Mouse (Mus musculus) hindbrain, embryonic 16.5 days (tissue): ENCODE measurements around the gene Pak6. TPM values are rescaled to one million over a fixed set of nuclear protein-coding genes. Genes with fewer than 3 reads are reported as not detected.

Source experiments
- ATAC-seq: fragments of 200-750 bp; cut with Nextera tagmentation; 2 replicates; pipeline ENCODE4 v1.8.0; 2017; ENCODE audit warnings: moderate TSS enrichment, moderate library complexity
- H3K27ac ChIP-seq: fragments of 300-500 bp; sonication (generic); 2 replicates; pipeline ENCODE4 v1.5.1; 2014; ENCODE audit warnings: low read depth, mild to moderate bottlenecking, control low read depth, low read length, moderate library complexity
- H3K27me3 ChIP-seq: fragments of 300-500 bp; sonication (generic); replicated peaks from 2 replicates; pipeline ENCODE4 v1.6.1; 2014; ENCODE audit warnings: low read length; ENCODE audit not compliant: control insufficient read depth, insufficient read depth
- H3K36me3 ChIP-seq: fragments of 300-500 bp; sonication (generic); 2 replicates; pipeline ENCODE4 v1.6.1; 2014; ENCODE audit warnings: mild to moderate bottlenecking, low read length, moderate library complexity, mixed read lengths; ENCODE audit not compliant: control insufficient read depth, insufficient read depth
- H3K4me1 ChIP-seq: fragments of 300-500 bp; sonication (generic); 2 replicates; pipeline ENCODE4 v1.6.1; 2014; ENCODE audit warnings: low read depth, low read length; ENCODE audit not compliant: control insufficient read depth, insufficient read depth
- H3K4me2 ChIP-seq: fragments of 300-500 bp; sonication (generic); 2 replicates; pipeline ENCODE4 v1.6.1; 2014; ENCODE audit warnings: mild to moderate bottlenecking, low read length, control low read depth, moderate library complexity
- H3K4me3 ChIP-seq: fragments of 300-500 bp; sonication (generic); 2 replicates; pipeline ENCODE4 v1.5.1; 2014; ENCODE audit warnings: mild to moderate bottlenecking, low read length, control low read depth, moderate library complexity
- H3K9ac ChIP-seq: fragments of 300-500 bp; sonication (generic); 2 replicates; pipeline ENCODE4 v1.6.1; 2014; ENCODE audit warnings: low read depth, mild to moderate bottlenecking, control low read depth, low read length, moderate library complexity
- H3K9me3 ChIP-seq: fragments of 300-500 bp; sonication (generic); 2 replicates; pipeline ENCODE4 v1.6.1; 2014; ENCODE audit warnings: mild to moderate bottlenecking, low read length, moderate library complexity; ENCODE audit not compliant: control insufficient read depth
- WGBS: fragments of 180-500 bp; shearing (Covaris S2); extraction: QIAGEN DNeasy Blood & Tissue Kit; methylation state at CpG from one replicate; pipeline ENCODE4 v1.1.7; 2014; 5-methylcytosine and 5-hydroxymethylcytosine counted together
- polyA plus RNA-seq: library from polyadenylated mRNA; unstranded; fragments of >200 nt; fragmentation: Nextera tagmentation; extraction: Ambion mirVana; gene quantifications from 2 replicates; pipeline ENCODE4 v1.2.1, GENCODE M21; 2015

Gene Pak6
- polyA plus RNA-seq, 1 experiment from 2014 or later = 45.0 TPM

DNA sequence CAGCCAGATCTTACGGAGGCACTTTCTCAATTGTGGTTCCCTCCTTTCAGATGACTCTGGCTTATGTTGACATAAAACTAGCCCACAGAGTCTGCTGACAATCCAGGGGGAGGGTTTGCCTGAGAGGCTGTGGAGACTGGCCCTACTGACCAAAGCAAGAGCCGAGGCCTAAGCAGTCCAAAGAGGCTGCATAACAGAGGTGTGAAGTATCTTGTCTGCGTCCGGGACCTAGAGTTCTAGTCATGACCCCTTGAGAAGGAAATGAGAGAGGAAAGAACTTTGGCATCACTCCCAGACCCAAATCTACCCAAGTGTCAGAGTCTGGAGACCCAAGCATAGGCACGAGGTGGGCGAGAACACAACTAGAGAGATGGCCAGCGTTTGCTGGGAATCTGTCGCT lies 23.6 kb downstream of the Pak6 start:
- no peaks in the 10 kb centered on the region; the same call in 1 of the 2 replicates for H3K27me3 ChIP-seq
- no peak overlapping the region for H3K27ac ChIP-seq
- no peak overlapping the region for H3K9ac ChIP-seq
- no peak for ATAC-seq
- H3K4me1 ChIP-seq = no peaks in the 10 kb centered on the region
- H3K4me2 ChIP-seq = no peak overlapping the region
- H3K4me3 ChIP-seq = no peak overlapping the region
- no peaks in the 10 kb centered on the region for H3K9me3 ChIP-seq
- WGBS = 79% methylated on average over 8 of the region's 8 CpGs
- peaks cover 6% of the 10 kb centered on the region for H3K36me3 ChIP-seq

DNA sequence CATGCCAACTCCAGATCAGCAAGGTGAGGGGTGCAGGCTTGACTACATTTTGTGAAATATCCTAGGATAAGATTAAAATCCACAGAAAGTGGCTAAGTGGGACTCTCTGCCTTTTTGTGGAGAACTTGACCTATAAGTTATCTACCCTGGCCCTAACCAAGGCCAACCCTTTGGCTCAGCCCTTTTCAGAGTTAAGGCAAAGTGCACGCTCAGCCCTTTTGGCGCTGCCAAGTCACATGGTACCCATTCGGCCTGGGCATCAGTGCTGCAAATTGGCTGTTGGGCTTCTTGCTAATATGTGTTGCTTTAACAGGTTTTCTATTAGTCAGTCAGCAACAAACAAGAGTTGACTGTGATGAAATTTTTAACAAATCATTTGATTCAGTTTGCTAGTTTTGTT lies 24.7 kb downstream of the Pak6 start:
- ATAC-seq = no peak
- peaks cover 6% of the 10 kb centered on the region for H3K36me3 ChIP-seq
- no peaks in the 10 kb centered on the region for H3K4me1 ChIP-seq
- no peak overlapping the region for H3K4me2 ChIP-seq
- H3K27me3 ChIP-seq = no peaks in the 10 kb centered on the region; the same call in 1 of the 2 replicates
- WGBS = 88% methylated on average over 3 of the region's 3 CpGs
- no peak overlapping the region for H3K4me3 ChIP-seq
- H3K9ac ChIP-seq = no peak overlapping the region
- H3K9me3 ChIP-seq = no peaks in the 10 kb centered on the region
- H3K27ac ChIP-seq = no peak overlapping the region

DNA sequence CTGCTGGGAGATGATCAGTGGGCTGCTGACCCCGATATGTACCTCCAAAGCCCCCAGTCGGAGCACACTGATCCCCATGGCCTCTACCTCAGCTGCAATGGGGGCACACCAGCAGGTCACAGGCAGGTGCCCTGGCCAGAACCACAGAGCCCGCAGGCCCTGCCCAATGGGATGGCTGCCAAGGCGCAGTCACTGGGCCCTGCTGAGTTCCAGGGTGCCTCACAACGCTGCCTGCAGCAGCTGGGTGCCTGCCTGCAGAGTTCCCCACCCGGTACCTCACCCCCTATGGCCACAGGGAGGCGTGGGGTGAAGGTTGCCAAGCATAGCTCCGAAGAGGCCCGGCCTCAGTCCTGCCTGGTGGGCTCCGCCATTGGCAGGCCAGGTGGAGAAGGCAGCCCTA lies 26.8 kb downstream of the Pak6 start:
- 70% methylated on average over 10 of the region's 10 CpGs for WGBS
- H3K27me3 ChIP-seq = peaks cover 4% of the 10 kb centered on the region
- no peaks in the 10 kb centered on the region for H3K4me1 ChIP-seq
- H3K9ac ChIP-seq = no peak overlapping the region
- no peaks in the 10 kb centered on the region for H3K9me3 ChIP-seq
- no peak overlapping the region for H3K4me2 ChIP-seq
- H3K4me3 ChIP-seq = no peak overlapping the region
- H3K27ac ChIP-seq = no peak overlapping the region
- ATAC-seq = no peak
- peaks cover 9% of the 10 kb centered on the region for H3K36me3 ChIP-seq

DNA sequence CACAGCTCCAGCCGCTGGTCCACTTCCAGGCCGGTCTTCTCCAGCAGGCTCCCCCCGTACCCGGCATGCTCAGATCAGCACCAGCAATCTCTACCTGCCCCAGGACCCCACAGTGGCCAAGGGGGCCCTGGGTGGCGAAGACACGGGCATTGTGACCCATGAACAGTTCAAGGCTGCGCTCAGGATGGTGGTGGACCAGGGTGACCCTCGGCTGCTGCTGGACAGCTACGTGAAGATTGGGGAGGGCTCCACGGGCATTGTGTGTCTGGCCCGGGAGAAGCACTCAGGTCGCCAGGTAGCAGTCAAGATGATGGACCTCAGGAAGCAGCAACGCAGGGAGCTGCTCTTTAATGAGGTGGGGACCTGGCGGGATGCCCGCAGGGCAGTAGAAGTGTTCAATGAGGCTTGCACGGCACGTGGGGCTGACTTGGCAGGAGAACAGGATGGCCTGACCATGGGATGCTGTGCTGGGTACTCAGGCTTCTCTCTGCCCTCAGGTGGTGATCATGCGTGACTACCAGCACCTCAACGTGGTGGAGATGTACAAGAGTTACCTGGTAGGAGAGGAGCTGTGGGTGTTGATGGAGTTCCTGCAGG lies 30.4 kb downstream of the Pak6 start:
- 74% methylated on average over 19 of the region's 19 CpGs for WGBS
- peaks cover 6% of the 10 kb centered on the region; the same call in 1 of the 2 replicates for H3K4me1 ChIP-seq
- no peak overlapping the region for H3K4me3 ChIP-seq
- H3K27ac ChIP-seq = no peak overlapping the region
- H3K9ac ChIP-seq = no peak overlapping the region
- ATAC-seq = 0 out of 2 replicates have a peak, but pooled peaks have one; percentile 12
- H3K36me3 ChIP-seq = peaks cover 13% of the 10 kb centered on the region
- H3K27me3 ChIP-seq = peaks cover 19% of the 10 kb centered on the region
- no peaks in the 10 kb centered on the region for H3K9me3 ChIP-seq
- H3K4me2 ChIP-seq = no peak overlapping the region

DNA sequence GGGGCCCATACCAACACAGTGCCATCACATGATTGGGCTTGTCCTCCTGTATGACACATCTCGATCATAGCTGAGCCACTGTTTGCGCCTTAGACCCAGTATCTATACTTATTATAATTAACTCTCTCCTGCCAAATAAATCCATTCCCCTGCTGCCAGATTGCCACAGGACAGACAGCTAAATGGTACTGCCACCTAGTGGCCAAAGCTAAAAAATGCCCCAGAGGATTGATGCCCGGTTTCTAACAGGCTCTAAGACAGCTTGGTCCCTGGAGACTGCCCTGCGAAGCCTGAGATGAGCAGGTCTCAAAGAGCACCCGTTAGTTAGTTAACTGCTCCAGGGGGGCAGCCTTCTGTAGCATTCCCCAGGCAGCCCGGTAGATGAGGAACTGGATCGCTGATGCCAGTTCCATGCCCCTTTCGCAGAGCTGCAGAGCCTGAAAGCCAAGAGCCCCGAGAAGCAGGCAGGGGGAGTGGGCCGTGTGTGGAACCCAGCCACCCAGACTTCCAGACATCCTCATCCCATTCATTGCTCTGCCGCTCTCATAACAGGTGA lies 32.7 kb downstream of the Pak6 start:
- Histone ChIP-seq H3K4me2 (no peak overlapping the region), H3K9me3 (no peaks in the 10 kb centered on the region), H3K27ac (no peak overlapping the region), H3K4me3 (no peak overlapping the region), H3K27me3 (peaks cover 35% of the 10 kb centered on the region), H3K9ac (no peak overlapping the region), H3K36me3 (peaks cover 7% of the 10 kb centered on the region; the same call in 1 of the 2 replicates), H3K4me1 (peaks cover 13% of the 10 kb centered on the region)
- ATAC-seq = no peak
- 26% methylated on average over 11 of the region's 11 CpGs for whole genome bisulfite sequencing

DNA sequence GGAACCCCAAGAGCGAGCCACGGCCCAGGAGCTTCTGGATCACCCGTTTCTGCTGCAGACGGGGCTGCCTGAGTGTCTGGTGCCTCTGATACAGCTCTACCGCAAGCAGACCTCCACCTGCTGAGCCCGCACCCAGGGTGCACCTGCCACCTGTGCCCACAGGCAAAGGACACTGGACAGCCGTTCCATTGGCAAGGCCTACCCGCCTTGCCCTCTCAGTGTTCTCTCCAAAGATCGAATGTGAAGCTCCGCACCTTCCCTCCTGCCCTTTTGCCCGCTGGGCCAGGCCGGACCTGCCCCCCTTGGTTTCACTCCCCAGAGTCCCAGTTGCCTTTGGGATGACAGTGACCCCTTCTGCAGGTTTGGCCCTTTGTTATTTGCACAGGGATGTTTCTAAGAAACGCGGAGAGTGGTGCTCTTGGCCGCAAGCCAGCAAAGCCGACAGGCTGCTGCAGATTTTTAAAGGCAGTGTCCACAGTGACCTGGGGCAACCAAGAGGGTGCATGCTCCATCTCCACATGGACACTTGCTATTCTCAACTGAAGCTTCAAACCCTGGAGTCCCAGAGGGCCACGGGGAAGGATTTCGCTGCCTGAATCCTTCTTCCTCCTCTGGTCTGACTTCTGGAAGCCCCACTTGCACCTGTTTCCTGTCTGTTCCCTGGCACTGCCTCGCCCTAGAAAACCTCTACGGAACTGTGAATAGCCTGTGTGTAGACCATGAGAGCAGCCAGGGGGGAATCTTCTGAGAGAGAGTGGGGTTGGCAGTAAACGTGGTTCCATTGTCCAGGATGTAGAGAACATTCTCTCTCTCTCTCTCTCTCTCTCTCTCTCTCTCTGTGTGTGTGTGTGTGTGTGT lies 33.6 kb downstream of the Pak6 start:
- no peak overlapping the region for H3K9ac ChIP-seq
- no peaks in the 10 kb centered on the region for H3K9me3 ChIP-seq
- peaks cover 7% of the 10 kb centered on the region; the same call in 1 of the 2 replicates for H3K36me3 ChIP-seq
- H3K4me2 ChIP-seq = no peak overlapping the region
- H3K4me1 ChIP-seq = peaks cover 16% of the 10 kb centered on the region
- ATAC-seq = no peak
- no peak overlapping the region for H3K27ac ChIP-seq
- H3K27me3 ChIP-seq = peaks cover 44% of the 10 kb centered on the region
- H3K4me3 ChIP-seq = no peak overlapping the region
- 44% methylated on average over 21 of the region's 21 CpGs for WGBS

DNA sequence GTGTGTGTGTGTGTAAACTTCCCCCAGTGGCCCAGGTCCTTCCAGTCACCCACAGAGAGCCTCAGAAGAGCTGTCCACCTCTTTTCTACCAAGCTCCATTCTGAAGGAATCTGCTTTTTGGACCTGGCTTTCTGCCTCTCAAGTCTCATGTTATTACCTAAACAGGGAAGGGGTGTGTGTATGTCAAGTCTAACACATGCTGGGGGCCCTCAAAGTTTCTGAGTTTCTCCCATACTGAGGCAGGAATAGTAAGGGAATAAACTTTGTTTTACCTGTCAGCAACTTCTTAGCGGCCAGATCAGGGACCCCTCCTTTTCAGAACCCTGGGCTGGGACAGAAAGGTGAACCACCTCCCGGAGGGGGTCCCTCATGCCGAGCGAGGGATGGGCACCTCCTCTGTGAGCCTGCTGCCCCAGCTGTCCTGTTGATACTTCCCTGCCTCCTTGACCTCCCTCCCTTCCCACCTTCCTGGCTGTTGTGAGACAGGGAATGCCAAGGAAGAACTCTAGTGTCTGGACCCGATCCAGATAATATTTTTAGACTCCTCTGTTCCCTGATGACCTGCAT lies 34.3 kb downstream of the Pak6 start:
- Histone ChIP-seq H3K36me3 (peaks cover 7% of the 10 kb centered on the region; the same call in 1 of the 2 replicates), H3K4me2 (no peak overlapping the region), H3K27me3 (peaks cover 51% of the 10 kb centered on the region), H3K9ac (no peak overlapping the region), H3K9me3 (no peaks in the 10 kb centered on the region), H3K4me3 (no peak overlapping the region), H3K27ac (no peak overlapping the region), H3K4me1 (peaks cover 16% of the 10 kb centered on the region)
- 30% methylated on average over 5 of the region's 5 CpGs for WGBS
- no peak for ATAC-seq

DNA sequence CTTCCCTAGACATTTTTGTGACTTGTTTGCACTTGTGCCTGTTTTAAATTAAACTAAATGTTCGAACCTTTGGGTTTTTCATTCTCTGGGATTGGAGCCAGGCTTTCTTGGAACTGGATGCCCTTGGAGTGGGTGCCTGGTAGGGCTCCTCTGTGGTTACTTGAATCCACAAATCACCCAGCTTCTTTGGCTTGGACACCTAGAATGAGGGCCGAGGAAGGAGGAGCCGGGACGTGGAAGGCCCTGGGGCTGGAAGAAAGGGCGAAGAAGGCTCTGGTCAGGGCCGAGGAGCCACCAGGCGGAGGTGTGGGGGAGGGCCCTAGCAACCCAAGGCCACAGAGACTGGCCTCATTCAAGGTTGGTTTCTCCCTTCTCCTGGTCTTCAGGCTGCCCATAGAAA lies 34.9 kb downstream of the Pak6 start:
- Histone ChIP-seq H3K4me2 (no peak overlapping the region), H3K4me1 (peaks cover 21% of the 10 kb centered on the region), H3K36me3 (peaks cover 7% of the 10 kb centered on the region; the same call in 1 of the 2 replicates), H3K27ac (no peak overlapping the region), H3K27me3 (peaks cover 57% of the 10 kb centered on the region), H3K4me3 (no peak overlapping the region), H3K9ac (no peak overlapping the region), H3K9me3 (no peaks in the 10 kb centered on the region)
- 30% methylated on average over 7 of the region's 7 CpGs for WGBS
- no peak for ATAC-seq
